Mouse (Mus musculus): ENCODE results near the gene Faxc.

The Faxc gene

GRCm38 (mm10) chr4:21930971-21931771 is at the start of gene Faxc:
Gene Faxc, plus strand, starts transcription at chr4:21931329.
- no peak for DNase-seq (ENCODE audit: low spot score in 2 of 2)

- DNase-seq (ENCODE audit: low spot score in 2 of 2) = no peak
Measured at GRCm38 (mm10) chr4:21882806-21883205, 48.3 kb upstream of the Faxc start.

GRCm38 (mm10) chr4:21885831-21886230 is 45.3 kb upstream of the Faxc start:
- no peak for DNase-seq (ENCODE audit: low spot score in 2 of 2)

- DNase-seq (ENCODE audit: low spot score in 2 of 2) = no peak
Measured at GRCm38 (mm10) chr4:21931772-21932630, 872 bp downstream of the Faxc start.

GRCm38 (mm10) chr4:21935378-21935777 is 4.2 kb downstream of the Faxc start:
- no peak for DNase-seq (ENCODE audit: low spot score in 2 of 2)

- no peak for DNase-seq (ENCODE audit: low spot score in 2 of 2)
Measured at GRCm38 (mm10) chr4:21936424-21936823, 5.3 kb downstream of the Faxc start.

GRCm38 (mm10) chr4:21937890-21938289 is 6.8 kb downstream of the Faxc start:
- DNase-seq (ENCODE audit: low spot score in 2 of 2) = no peak

- no peak for DNase-seq (ENCODE audit: low spot score in 2 of 2)
Measured at GRCm38 (mm10) chr4:21944672-21945071, 13.5 kb downstream of the Faxc start.

GRCm38 (mm10) chr4:21951444-21951843 is 20.3 kb downstream of the Faxc start:
- no peak for DNase-seq (ENCODE audit: low spot score in 2 of 2)

- no peak for DNase-seq (ENCODE audit: low spot score in 2 of 2)
Measured at GRCm38 (mm10) chr4:21952255-21952654, 21.1 kb downstream of the Faxc start.

GRCm38 (mm10) chr4:21957570-21958321 is 26.6 kb downstream of the Faxc start:
- peak in 1 of 2 experiments; percentile 8 for DNase-seq (ENCODE audit: low spot score in 2 of 2)

GRCm38 (mm10) chr4:21971949-21972348 is 40.8 kb downstream of the Faxc start:
- no peak for DNase-seq (ENCODE audit: low spot score in 2 of 2)

- DNase-seq (ENCODE audit: low spot score in 2 of 2) = no peak
Measured at GRCm38 (mm10) chr4:21974126-21974525, 43.0 kb downstream of the Faxc start.

- no peak for DNase-seq (ENCODE audit: low spot score in 2 of 2)
Measured at GRCm38 (mm10) chr4:21980471-21980870, 49.3 kb downstream of the Faxc start.

GRCm38 (mm10) chr4:21982449-21982848 is 51.3 kb downstream of the Faxc start:
- no peak for DNase-seq (ENCODE audit: low spot score in 2 of 2)

- no peak for DNase-seq (ENCODE audit: low spot score in 2 of 2)
Measured at GRCm38 (mm10) chr4:21986857-21987256, 55.7 kb downstream of the Faxc start.

GRCm38 (mm10) chr4:21987460-21987859 is 56.3 kb downstream of the Faxc start:
- no peak for DNase-seq (ENCODE audit: low spot score in 2 of 2)

GRCm38 (mm10) chr4:21989571-21990091 is 58.5 kb downstream of the Faxc start:
- no peak for DNase-seq (ENCODE audit: low spot score in 2 of 2)

GRCm38 (mm10) chr4:21990580-21991235 is 59.6 kb downstream of the Faxc start:
- DNase-seq (ENCODE audit: low spot score in 2 of 2) = no peak

GRCm38 (mm10) chr4:22017656-22018379 is 86.7 kb downstream of the Faxc start:
- no peak for DNase-seq (ENCODE audit: low spot score in 2 of 2)

- no peak for DNase-seq (ENCODE audit: low spot score in 2 of 2)
Measured at GRCm38 (mm10) chr4:22018414-22018813, 87.3 kb downstream of the Faxc start.
